In the genomic region with DNA sequence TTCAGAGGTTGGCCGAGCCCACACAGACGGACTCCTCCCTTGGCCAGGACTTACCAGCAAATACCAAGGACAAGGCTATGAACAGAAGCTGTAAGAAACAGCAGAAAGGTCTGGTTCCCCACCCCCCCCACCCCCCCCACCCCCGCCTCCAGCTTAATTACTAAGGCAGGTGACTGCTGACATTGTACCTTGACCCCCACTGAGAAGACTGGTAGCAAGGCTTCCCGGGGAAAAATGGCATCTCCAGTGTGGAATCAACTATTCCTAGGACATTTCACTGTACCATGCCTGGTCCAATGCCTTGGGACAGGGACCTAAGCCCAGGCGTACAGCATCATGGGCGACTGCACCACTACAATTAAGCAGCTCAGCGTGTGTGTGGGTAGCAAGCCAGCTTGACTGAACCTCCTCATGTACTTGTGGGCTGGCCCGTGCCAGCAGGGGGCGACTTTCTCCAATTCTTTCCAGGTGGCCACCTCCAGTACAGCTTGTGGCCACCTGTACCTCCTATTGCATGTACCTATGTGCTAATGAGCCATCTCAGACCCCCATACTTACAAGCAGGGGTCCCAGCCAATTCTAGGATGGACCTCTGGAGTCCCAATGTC, we compare ENCODE assay signal across 8 mouse cellular contexts. TPM values are rescaled to one million over a fixed set of nuclear protein-coding genes. Genes with fewer than 3 reads are reported as not detected.
A peak's percentile ranks its signal among the peaks of the same experiment; 100 is the strongest.
DNase-seq lines count a peak whose midpoint lies in the region; ATAC-seq lines count a peak whose summit lies in the region.
"Had no signal": no experiment of that assay in that cellular context is flagged by ENCODE, and none has a peak within 500 bp of the region (broad histone marks: within the 10 kb centered on the region; RNA-seq: fewer than 3 reads in every experiment).

No protein-coding gene starts in this region.

- ATAC-seq in midbrain, embryonic 12.5 days (ENCODE audit: low FRiP score, low read depth): peak; percentile 27; the same call in 1 of the 2 replicates

- no peaks in the 10 kb centered on the region for H3K36me3 ChIP-seq in midbrain, embryonic 12.5 days
- H3K36me3 ChIP-seq: neural tube, embryonic 12.5 days had no signal

- no peaks in the 10 kb centered on the region for H3K27me3 ChIP-seq in midbrain, embryonic 12.5 days
- H3K27me3 ChIP-seq: neural tube, embryonic 12.5 days had no signal

- H3K9ac ChIP-seq in midbrain, embryonic 12.5 days (replicated peaks): no peak overlapping the region
- H3K9ac ChIP-seq: neural tube, embryonic 12.5 days had no signal

- intact Hi-C loops in gastrocnemius, postnatal 14 days (cut with DNase I; ENCODE audit: low total_unique reads): loop anchor here (5.0 kb wide), 1 partner anchor 150 kb away; no protein-coding TSS in a partner anchor
- intact Hi-C loops in left cerebral cortex, postnatal 36 days (cut with DNase I): loop anchor here (5.0 kb wide), 1 partner anchor 140 kb away; the partner anchor contains the start of gene Pdgfa

- 32% methylated on average over 9 of the region's 9 CpGs for WGBS in midbrain, embryonic 12.5 days

- DNase-seq in adrenal gland, adult 2 months: peak; percentile 87
- DNase-seq in cerebellum, postnatal 4 days (ENCODE audit: low spot score in 2 of 2): peak; percentile 54 to 77
- peak; percentile 78 for DNase-seq in gastrocnemius, postnatal 14 days
- DNase-seq in kidney, adult 11 months: peak; percentile 85
- DNase-seq in left cerebral cortex, postnatal 36 days (ENCODE audit: low spot score in 2 of 2): peak; percentile 78 to 79
- DNase-seq in spleen, postnatal 4 days (ENCODE audit: low spot score in 2 of 2): peak; percentile 31 to 74

- no peaks in the 10 kb centered on the region for H3K9me3 ChIP-seq in midbrain, embryonic 12.5 days
- H3K9me3 ChIP-seq: neural tube, embryonic 12.5 days had no signal

- H3K4me2 ChIP-seq in midbrain, embryonic 12.5 days (replicated peaks): no peak overlapping the region
- H3K4me2 ChIP-seq: neural tube, embryonic 12.5 days had no signal

- H3K27ac ChIP-seq in midbrain, embryonic 12.5 days (replicated peaks): no peak overlapping the region
- H3K27ac ChIP-seq: neural tube, embryonic 12.5 days had no signal

- H3K4me3 ChIP-seq in midbrain, embryonic 12.5 days: no peak overlapping the region
- H3K4me3 ChIP-seq: neural tube, embryonic 12.5 days had no signal

- no peaks in the 10 kb centered on the region for H3K4me1 ChIP-seq in midbrain, embryonic 12.5 days
- H3K4me1 ChIP-seq: neural tube, embryonic 12.5 days had no signal

RNA-seq across cellular contexts. Expression of gene Gm5294, which starts 37.2 kb away (rescaled TPM):
- total RNA-seq in adrenal gland, adult 2 months (2021): not detected
- 0.18 TPM in 1 of 2 replicates, not detected in the other for polyA plus RNA-seq in adrenal gland, adult 2 months (2012; rRNA removed)
- total RNA-seq in gastrocnemius, postnatal 14 days (2021): not detected
- total RNA-seq in left cerebral cortex, postnatal 36 days (2021): not detected
- not detected in 2 replicates for polyA plus RNA-seq in midbrain, embryonic 12.5 days (2016; fragmentation: Nextera tagmentation; extraction: Ambion mirVana)
- polyA plus RNA-seq: neural tube, embryonic 12.5 days had no signal
